Mouse (Mus musculus) regulatory T cell (primary cell): Measurements from ENCODE around the gene Bola3.

ENCODE experiments used
- in situ Hi-C: fragments of 300-600 bp; cut with MboI, MseI; formaldehyde crosslinking; loops from one replicate; pipeline ENCODE4 v1.15.1; 2025; ENCODE audit warnings: high pct_unique_total_duplicates

Gene Bola3

GRCm38 (mm10) chr6:83394122-83394521 is 45.2 kb downstream of the Bola3 start:
- in situ Hi-C loops, result loop anchor here (5.0 kb wide), 1 partner anchor 58 kb away; no protein-coding TSS in a partner anchor

DNA sequence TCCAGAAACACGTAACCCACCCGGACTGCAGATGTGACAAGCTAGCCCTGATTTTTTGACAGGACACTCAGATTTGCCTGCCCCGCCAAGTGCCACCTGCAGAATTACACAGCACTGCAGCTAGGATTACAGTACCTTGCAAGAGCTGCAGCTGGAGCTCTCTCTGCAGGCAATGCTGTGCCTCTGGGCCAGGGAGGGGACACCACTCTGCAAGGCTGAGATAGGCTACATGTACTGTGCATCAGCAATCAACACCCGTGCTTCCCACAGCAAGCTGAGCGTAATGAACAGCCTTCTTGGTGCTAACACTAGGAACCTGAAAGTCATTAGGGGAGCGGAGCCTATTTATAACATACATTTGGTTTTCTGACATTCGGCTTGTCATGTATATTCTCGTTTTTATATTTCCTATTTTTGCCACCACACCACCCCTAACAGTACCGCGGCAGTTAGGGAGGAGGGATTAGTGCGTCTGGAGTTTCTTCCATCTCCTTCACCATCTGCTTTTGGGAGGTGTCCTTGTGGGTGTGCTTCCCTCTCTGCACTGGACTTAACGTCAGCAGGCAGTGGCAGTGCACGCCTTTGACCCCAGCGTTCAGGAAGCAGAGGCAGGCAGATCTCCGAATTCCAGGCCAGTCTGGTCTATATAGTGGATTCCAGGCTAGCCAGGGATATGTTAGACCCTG is 46.7 kb downstream of the Bola3 start:
- in situ Hi-C loops, result no loop called here

DNA sequence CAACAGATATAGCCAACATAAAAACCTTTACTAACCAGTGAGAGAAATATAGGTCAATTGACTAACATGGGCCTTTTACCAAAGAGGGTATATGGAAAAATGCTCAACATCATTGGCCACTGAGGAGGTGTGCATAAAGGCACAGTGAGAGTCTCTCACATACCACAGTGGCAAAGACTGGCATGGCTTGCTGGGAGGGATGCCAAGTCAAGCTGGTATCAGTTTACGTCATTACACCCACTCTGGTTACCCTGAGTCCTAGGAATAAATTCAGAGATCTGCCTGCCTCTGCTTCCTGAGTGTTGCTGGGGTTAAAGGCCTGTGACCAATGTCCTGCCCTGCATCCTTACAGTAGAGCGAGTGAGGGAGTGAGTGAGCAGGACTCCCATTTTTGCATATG is 47.8 kb downstream of the Bola3 start:
- in situ Hi-C loops, result no loop called here

- in situ Hi-C loops, result no loop called here
Measured at GRCm38 (mm10) chr6:83397728-83398127, 48.8 kb downstream of the Bola3 start.

GRCm38 (mm10) chr6:83399790-83400189 is 50.8 kb downstream of the Bola3 start:
- in situ Hi-C loops, result no loop called here

DNA sequence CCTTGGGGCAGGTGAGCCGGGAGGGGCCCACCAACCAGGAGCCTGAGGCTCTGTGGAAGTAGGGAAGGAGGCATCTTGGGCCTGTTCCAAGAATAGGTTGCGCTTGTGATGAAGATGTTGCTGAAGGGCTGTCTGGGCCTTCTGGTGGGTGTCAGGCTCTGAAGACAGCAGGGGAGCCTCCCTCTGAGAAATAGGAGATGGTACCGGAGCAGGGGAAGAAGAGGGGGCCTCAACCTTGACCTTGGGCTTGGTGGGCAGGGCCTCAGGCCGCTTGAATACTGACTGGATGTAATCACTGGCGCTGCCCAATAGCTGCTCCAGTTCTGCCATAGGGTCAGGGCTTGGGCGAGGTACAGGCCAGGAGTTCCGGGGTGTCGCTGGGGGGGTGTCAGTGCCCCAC is 54.5 kb downstream of the Bola3 start:
- in situ Hi-C loops, result no loop called here

GRCm38 (mm10) chr6:83404571-83404970 is 55.6 kb downstream of the Bola3 start:
- in situ Hi-C loops, result no loop called here

GRCm38 (mm10) chr6:83405511-83406064 is 56.6 kb downstream of the Bola3 start:
- in situ Hi-C loops, result no loop called here

- in situ Hi-C loops, result no loop called here
Measured at GRCm38 (mm10) chr6:83408510-83408909, 59.6 kb downstream of the Bola3 start.
